Mouse (Mus musculus) forebrain, embryonic 16.5 days (tissue): Measurements from ENCODE around the gene Zfp422. TPM values are rescaled to one million over a fixed set of nuclear protein-coding genes. Genes with fewer than 3 reads are reported as not detected.

Source experiments
- ATAC-seq: fragments of 200-750 bp; cut with Nextera tagmentation; 2 replicates; pipeline ENCODE4 v1.8.0; 2017; ENCODE audit warnings: mild to moderate bottlenecking, moderate library complexity
- H3K27ac ChIP-seq: fragments of 300-500 bp; sonication (generic); 2 replicates; pipeline ENCODE4 v1.5.1; 2014; ENCODE audit warnings: low read length, control low read depth
- H3K27me3 ChIP-seq: fragments of 300-500 bp; sonication (generic); replicated peaks from 2 replicates; pipeline ENCODE4 v1.6.1; 2014; ENCODE audit warnings: low read length; ENCODE audit not compliant: control insufficient read depth, insufficient read depth
- H3K36me3 ChIP-seq: fragments of 300-500 bp; sonication (generic); 2 replicates; pipeline ENCODE4 v1.6.1; 2014; ENCODE audit not compliant: control insufficient read depth, insufficient read depth
- H3K4me1 ChIP-seq: fragments of 300-500 bp; sonication (generic); replicated peaks from 2 replicates; pipeline ENCODE4 v1.6.1; 2014; ENCODE audit warnings: low read length; ENCODE audit not compliant: control insufficient read depth, insufficient read depth
- H3K4me2 ChIP-seq: fragments of 300-500 bp; sonication (generic); 2 replicates; pipeline ENCODE4 v1.6.1; 2014; ENCODE audit warnings: mild to moderate bottlenecking, low read length, control low read depth
- H3K4me3 ChIP-seq: fragments of 300-500 bp; sonication (generic); replicated peaks from 2 replicates; pipeline ENCODE4 v1.5.1; 2014; ENCODE audit warnings: mild to moderate bottlenecking, low read length, control low read depth
- H3K9ac ChIP-seq: fragments of 300-500 bp; sonication (generic); replicated peaks from 2 replicates; pipeline ENCODE4 v1.6.1; 2014; ENCODE audit warnings: low read depth, low read length, control low read depth
- H3K9me3 ChIP-seq: fragments of 300-500 bp; sonication (generic); 2 replicates; pipeline ENCODE4 v1.6.1; 2016; ENCODE audit warnings: low read length; ENCODE audit not compliant: control insufficient read depth
- WGBS: fragments of 180-500 bp; shearing (Covaris S2); extraction: QIAGEN DNeasy Blood & Tissue Kit; methylation state at CpG from one replicate; pipeline ENCODE4 v1.1.7; 2014; 5-methylcytosine and 5-hydroxymethylcytosine counted together
- polyA plus RNA-seq: library from polyadenylated mRNA; unstranded; fragments of >200 nt; fragmentation: Nextera tagmentation; extraction: Ambion mirVana; gene quantifications from 2 replicates; pipeline ENCODE4 v1.2.1, GENCODE M21; 2015

The Zfp422 gene
- polyA plus RNA-seq, 1 experiment from 2014 or later: 202 TPM

DNA sequence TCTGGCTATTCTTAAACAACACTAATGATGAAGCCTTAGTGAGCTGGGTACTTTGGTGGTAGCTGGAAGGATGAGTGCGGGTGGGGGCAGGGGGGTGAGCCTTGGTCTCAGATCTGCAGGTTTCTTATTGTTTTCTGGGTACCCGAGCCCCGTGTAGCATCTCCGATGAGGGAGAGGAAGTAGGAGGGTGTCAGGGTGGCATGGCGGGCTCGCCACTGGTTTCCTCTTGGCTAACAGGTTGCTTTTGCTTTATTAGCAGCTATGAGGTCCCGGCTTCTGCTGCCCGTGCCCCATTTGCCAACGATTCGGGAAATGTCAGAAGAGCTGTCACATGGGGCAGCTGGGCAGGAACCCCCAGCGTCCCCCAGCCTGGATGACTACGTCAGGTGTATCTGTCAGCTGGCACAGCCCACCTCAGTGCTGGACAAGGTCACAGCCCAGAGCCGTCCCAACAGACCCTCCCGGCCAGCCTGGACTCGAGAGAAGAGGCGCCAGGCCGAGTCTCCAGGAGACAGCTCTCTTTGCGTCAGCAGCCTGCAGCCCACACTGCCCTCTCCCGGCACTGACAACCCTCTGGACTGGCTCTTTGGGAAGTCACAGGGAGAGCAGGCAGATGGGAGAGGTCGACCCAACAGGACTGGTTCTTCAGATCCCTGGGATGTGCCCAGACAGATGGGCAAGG, 22.8 kb upstream of the Zfp422 start:
- H3K36me3 ChIP-seq: no peaks in the 10 kb centered on the region
- no peaks in the 10 kb centered on the region for H3K9me3 ChIP-seq
- 85% methylated on average over 20 of the region's 20 CpGs for WGBS
- no peak overlapping the region for H3K4me3 ChIP-seq
- no peak overlapping the region for H3K27ac ChIP-seq
- ATAC-seq: no peak
- no peak overlapping the region for H3K9ac ChIP-seq
- no peaks in the 10 kb centered on the region for H3K4me1 ChIP-seq
- H3K4me2 ChIP-seq: no peak overlapping the region
- no peaks in the 10 kb centered on the region for H3K27me3 ChIP-seq

DNA sequence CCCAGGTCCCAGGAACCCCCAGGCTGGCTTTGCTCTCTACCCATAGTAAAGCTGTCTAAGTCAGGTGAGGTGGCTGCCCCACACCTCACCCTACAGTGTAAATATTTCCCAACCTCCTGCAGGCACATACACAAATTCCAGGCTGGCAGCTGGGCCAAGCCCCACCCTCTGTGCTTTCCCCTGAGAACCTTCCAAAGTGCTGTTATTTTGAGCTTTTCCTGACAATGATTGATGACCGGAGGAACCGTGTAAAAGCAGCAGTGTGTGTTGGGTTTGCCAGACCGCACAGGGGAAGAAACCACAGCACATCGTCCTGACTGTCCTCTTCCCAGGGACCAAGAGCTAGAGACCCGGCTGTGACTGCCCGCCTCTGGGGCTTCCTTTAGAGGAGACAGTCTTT, 21.6 kb upstream of the Zfp422 start, which contains the start of gene Depp1:
Depp1 (plus strand) TSS at position 204 of the 400 bp plus-strand sequence.
- Histone ChIP-seq H3K27ac (no peak within 1 kb of the TSS), H3K9ac (no peak within 1 kb of the TSS), H3K4me2 (no peak within 1 kb of the TSS), H3K27me3 (no peaks in the 10 kb centered on the region), H3K36me3 (no peaks in the 10 kb centered on the region), H3K9me3 (no peaks in the 10 kb centered on the region), H3K4me3 (no peak within 1 kb of the TSS), H3K4me1 (no peaks in the 10 kb centered on the region)
- 75% methylated on average over 6 of the region's 6 CpGs for WGBS
- ATAC-seq: no peak

DNA sequence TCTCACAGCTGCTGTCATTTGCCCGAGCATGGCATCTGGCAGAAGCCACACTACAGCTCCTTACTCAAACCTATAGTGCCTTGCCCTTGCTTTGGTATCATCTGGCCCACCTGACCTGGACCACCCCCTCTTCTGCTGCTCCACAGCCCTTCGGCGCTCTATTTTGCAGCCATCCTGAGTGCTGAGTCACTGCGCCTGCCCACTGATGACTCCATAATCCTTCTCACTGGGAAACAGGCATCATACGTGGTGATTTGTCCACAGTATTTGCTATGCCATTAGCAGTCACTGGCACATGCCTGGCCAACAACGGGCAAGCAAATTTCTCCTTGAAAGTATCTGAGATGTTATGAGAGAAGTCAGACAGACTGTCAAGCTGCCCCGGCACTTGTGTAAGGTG, 21.0 kb upstream of the Zfp422 start:
- no peaks in the 10 kb centered on the region for H3K36me3 ChIP-seq
- no peak overlapping the region for H3K27ac ChIP-seq
- no peaks in the 10 kb centered on the region for H3K4me1 ChIP-seq
- H3K27me3 ChIP-seq: no peaks in the 10 kb centered on the region
- H3K4me2 ChIP-seq: no peak overlapping the region
- no peak overlapping the region for H3K4me3 ChIP-seq
- ATAC-seq: no peak
- 94% methylated on average over 7 of the region's 7 CpGs for WGBS
- no peaks in the 10 kb centered on the region for H3K9me3 ChIP-seq
- H3K9ac ChIP-seq: no peak overlapping the region

DNA sequence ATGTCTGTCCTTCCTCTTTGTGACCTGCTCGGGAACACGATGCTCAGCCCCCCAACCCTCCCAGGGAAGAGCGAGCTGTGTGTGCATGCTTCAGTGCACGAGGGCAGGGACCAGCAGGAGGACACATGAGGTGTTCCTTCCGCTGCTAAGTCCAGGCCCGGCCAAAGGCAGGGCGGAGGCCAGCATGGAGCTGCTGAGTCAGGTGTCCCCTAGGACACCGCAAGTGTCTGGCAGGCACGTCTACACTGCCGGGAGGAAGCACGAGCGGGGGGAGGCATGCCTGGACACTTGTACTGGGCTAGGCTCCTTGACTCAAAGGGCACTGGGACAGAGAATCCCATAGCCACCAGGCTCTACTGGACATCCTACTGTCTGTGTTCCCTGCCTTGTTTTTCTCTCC, 19.0 kb upstream of the Zfp422 start:
- Histone ChIP-seq H3K9ac (no peak overlapping the region), H3K4me2 (no peak overlapping the region), H3K27me3 (no peaks in the 10 kb centered on the region), H3K27ac (no peak overlapping the region), H3K9me3 (no peaks in the 10 kb centered on the region), H3K4me1 (no peaks in the 10 kb centered on the region), H3K4me3 (no peak overlapping the region), H3K36me3 (no peaks in the 10 kb centered on the region)
- WGBS: 83% methylated on average over 12 of the region's 12 CpGs
- no peak for ATAC-seq

DNA sequence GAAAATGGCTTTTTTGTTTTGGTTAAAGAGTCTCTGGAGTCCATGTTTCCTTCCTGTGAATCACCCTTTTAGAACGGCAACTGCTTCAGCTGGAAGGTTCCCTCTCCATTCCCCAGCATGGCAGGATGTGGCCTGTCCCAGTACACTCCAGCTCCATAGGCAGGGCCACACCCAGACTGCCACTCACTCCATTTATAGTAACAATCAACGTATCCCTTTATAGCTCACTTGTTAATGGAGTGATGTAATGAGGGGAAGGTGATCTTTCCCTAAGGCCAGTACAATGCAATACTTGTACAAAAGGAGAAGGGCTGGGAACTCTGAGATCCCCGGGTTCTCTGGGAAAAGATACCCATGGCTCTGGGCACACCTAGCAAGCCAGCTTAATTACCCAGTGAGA, 15.5 kb upstream of the Zfp422 start:
- WGBS: 58% methylated on average over 3 of the region's 3 CpGs
- no peak overlapping the region for H3K27ac ChIP-seq
- H3K4me1 ChIP-seq: no peaks in the 10 kb centered on the region
- H3K4me3 ChIP-seq: no peak overlapping the region
- ATAC-seq: no peak
- no peak overlapping the region for H3K4me2 ChIP-seq
- no peaks in the 10 kb centered on the region for H3K36me3 ChIP-seq
- no peak overlapping the region for H3K9ac ChIP-seq
- H3K27me3 ChIP-seq: no peaks in the 10 kb centered on the region
- H3K9me3 ChIP-seq: no peaks in the 10 kb centered on the region

DNA sequence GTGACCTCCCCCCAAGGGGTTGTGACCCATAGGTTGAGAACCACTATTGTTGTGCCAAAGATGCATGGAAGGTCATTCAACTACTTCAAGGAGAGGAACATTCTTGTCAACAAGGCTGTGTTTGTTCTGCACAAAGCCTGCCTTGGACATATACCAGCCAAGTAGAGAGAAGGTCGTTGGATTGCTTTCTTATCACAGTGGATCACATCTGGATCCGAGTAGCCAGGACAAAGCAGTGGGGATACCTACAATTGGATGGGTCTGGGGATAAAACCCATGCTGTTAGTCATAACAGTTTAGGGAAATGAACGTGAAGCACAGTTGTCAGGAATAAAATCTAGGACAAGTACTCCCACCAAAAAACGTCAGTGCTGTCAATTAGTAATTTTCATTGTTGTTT, 15.1 kb upstream of the Zfp422 start:
- Histone ChIP-seq H3K27ac (no peak overlapping the region), H3K4me1 (no peaks in the 10 kb centered on the region), H3K4me3 (no peak overlapping the region), H3K36me3 (no peaks in the 10 kb centered on the region), H3K27me3 (no peaks in the 10 kb centered on the region), H3K9me3 (no peaks in the 10 kb centered on the region), H3K9ac (no peak overlapping the region), H3K4me2 (no peak overlapping the region)
- no peak for ATAC-seq
- 69% methylated on average over 4 of the region's 4 CpGs for WGBS

DNA sequence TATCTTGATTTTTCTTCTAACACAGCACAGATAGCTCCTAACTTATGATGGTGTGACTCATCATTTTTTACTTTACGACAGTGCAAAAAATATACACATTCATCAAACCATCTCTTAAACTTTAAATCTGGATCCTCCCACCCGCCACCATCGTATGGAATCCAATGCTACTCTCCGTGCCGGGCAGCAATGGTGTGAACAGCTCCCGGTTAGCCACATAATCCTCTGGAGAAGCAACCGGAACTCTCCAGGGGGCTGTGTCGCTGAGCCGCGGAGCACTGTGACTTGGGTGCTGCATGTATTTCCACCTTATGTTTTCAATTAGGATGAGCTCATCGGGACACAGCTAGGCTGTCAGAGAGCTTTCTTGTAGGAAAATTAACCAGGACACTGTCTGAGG, 14.1 kb upstream of the Zfp422 start:
- Histone ChIP-seq H3K4me2 (no peak overlapping the region), H3K36me3 (no peaks in the 10 kb centered on the region), H3K9me3 (no peaks in the 10 kb centered on the region), H3K9ac (no peak overlapping the region), H3K27ac (no peak overlapping the region), H3K4me3 (no peak overlapping the region), H3K27me3 (no peaks in the 10 kb centered on the region), H3K4me1 (no peaks in the 10 kb centered on the region)
- 90% methylated on average over 11 of the region's 11 CpGs for WGBS
- no peak for ATAC-seq

DNA sequence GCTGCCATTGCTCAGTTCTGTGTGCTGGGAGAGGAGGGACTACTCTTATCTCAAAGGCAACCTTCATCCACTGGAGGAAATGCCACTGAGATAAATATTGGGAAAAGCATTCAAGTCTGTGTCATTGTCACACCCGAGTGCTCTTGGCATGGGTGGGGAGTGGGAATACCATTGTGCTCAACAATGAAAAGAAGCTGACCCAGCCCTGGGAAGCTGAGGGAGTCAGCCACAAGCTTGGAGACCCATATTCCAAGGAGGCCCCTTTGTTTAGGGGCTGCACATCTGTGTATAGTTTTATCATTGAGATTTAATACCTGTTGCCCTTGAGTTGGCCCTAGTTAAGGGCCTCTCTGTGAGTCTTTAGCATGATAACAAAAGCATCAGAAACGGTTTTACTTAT, 10.9 kb upstream of the Zfp422 start:
- no peak overlapping the region for H3K4me2 ChIP-seq
- H3K27ac ChIP-seq: no peak overlapping the region
- no peak for ATAC-seq
- H3K9me3 ChIP-seq: no peaks in the 10 kb centered on the region
- no peak overlapping the region for H3K4me3 ChIP-seq
- no peaks in the 10 kb centered on the region for H3K36me3 ChIP-seq
- H3K4me1 ChIP-seq: no peaks in the 10 kb centered on the region
- no peaks in the 10 kb centered on the region for H3K27me3 ChIP-seq
- 70% methylated on average over 2 of the region's 2 CpGs for WGBS
- H3K9ac ChIP-seq: no peak overlapping the region

DNA sequence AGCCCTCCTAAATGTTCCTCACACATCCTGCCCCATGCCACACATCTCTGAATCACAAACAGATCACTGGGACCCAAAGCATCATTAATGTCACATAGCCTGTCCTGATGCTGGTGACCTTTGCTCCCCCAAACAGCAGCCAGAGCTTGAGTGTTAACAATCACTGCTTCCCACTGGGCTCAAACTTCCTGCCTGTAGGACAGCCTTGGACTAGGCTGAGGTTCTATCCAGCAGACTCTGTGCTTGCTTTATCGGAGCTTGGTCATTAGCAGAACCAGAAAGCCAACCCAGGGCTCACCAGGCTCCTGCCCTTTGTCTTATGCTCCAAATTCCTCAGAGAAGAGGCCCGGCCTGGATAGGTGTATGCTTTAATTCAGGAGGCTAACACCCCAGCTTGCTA, 10.1 kb upstream of the Zfp422 start:
- H3K9me3 ChIP-seq: no peaks in the 10 kb centered on the region
- H3K27ac ChIP-seq: no peak overlapping the region
- H3K4me3 ChIP-seq: no peak overlapping the region
- no peak for ATAC-seq
- H3K4me2 ChIP-seq: no peak overlapping the region
- WGBS: 81% methylated on average over 2 of the region's 2 CpGs
- no peaks in the 10 kb centered on the region for H3K27me3 ChIP-seq
- H3K36me3 ChIP-seq: no peaks in the 10 kb centered on the region
- no peak overlapping the region for H3K9ac ChIP-seq
- no peaks in the 10 kb centered on the region for H3K4me1 ChIP-seq

DNA sequence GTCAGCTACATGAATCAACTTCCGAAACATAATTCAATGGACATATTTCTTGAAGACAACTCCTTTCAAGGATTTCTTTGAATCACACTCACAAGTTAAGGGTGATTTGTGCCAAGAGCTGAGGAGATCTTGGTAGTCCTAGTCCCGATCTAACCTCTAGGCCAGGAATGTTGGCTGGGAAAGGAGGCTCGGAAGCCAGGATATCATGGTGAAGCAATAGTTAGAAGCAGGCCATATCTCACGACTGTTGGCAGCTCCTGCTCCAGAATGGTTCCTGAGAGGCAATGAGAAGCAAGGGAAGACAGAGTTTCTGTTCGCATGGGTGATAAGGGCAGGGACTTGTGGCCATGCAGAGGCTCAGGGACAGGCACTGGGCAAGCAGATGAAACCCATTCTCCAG, 8.7 kb upstream of the Zfp422 start:
- Histone ChIP-seq H3K36me3 (no peaks in the 10 kb centered on the region), H3K27me3 (no peaks in the 10 kb centered on the region), H3K4me1 (no peaks in the 10 kb centered on the region), H3K27ac (no peak overlapping the region), H3K9me3 (no peaks in the 10 kb centered on the region), H3K4me2 (no peak overlapping the region), H3K9ac (no peak overlapping the region), H3K4me3 (no peak overlapping the region)
- ATAC-seq: no peak
- 94% methylated on average over 5 of the region's 5 CpGs for WGBS
